Mouse (Mus musculus) NIH3T3 (cell line): ENCODE results near the gene Ifi211.
A peak's percentile ranks its signal among the peaks of the same experiment; 100 is the strongest.
"Not testable (repeated sequence)": the region's sequence is repeated elsewhere in the genome, so short reads cannot be mapped to it uniquely, and the experiment has no call there.

Experiments
- DNase-seq: peaks from one replicate; pipeline ENCODE4 v3.0.0-alpha.2; 2012; ENCODE audit warnings: low read depth

Ifi211 gene

DNA sequence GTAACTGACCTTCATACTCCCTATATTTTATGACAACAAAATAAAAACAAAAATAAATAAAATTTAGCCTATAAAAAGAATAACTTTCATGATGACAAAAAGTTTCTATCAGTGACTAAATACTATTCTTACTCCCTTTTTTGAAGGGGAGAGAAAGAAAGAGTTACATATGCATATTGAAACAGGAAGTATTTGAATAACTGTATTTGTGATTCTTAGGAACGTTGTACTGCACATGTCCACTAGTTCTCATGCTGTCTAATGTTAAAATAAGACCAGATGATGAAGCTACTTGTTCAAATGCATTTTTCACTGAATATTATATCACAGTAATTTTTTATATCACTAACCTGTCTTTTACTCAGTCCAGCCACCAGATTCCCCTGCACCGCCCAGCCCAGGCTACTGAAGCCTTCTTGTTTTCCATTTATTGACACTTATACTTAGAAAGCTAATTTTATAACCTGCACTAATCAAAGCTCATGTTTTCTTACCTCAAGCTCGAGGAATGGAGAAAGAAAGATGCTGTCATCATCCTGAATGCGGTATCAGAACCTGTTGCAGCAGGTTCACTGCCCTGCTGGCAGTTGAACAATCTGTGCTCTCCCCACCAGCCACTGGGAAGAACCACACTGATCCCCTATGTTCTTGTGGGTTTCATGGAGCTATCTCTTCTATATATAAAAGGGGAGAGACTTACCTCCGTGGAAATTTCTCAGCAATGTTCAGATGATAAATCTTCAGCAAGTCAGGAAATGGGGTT is 33.4 kb downstream of the Ifi211 start:
- not testable (repeated sequence) for DNase-seq

DNA sequence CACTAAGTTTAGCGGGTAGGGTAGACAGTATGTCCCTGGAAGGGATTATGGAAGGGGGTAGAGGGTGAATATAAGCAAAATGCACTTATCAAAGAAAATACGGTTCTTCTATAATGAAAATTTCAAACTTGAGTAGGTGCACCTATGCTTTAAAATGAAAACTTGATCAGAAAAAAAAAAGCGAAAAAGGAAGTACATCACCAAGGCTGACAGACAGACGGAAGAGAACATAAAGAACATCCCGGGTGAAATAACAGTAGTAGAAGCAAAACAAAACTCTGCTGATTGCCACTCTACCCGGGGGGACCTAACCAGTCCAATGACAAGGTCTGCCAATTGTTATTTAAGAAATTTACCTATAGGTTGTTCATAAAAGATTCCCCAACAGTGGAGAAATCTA is 34.6 kb downstream of the Ifi211 start:
- not testable (repeated sequence) for DNase-seq

DNA sequence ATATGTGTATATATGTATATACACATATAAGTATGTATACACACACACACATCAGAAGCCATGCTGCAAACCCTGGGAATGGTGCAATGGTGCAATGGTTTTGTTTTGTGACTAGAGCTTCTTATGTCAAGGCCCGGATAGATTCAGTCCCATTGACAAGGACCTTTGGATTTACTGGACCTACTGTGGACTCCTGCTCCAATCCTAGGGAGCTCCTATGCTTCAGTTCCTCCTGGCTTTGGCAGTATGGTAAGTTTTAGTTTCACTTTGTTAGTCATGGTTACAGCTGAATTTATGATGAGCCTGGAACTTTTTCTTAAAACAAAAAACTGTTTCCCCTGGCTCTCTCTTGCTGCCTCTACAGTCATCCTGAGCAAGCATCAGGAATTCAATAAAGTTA is 35.7 kb downstream of the Ifi211 start:
- DNase-seq, result peak; percentile 52

DNA sequence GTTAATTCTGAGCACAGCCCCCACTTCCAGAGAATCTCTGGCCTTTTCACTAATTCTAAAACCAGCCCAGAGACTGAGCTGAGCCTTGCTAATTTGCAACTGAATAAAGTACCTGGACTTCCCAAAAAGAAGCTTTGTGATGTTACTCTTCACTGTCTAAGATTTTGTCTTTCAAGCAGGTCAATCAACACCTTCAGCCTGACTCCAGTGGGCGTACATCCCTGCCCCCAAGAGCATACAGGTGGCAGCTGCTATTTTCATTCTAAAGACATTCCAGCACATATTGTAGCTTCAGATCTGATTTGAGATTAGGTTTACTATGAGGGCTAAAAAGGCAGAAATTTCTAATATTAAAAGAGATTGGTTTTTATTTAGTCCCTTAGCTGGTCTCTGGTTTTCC is 44.3 kb downstream of the Ifi211 start:
- not testable (repeated sequence) for DNase-seq

DNA sequence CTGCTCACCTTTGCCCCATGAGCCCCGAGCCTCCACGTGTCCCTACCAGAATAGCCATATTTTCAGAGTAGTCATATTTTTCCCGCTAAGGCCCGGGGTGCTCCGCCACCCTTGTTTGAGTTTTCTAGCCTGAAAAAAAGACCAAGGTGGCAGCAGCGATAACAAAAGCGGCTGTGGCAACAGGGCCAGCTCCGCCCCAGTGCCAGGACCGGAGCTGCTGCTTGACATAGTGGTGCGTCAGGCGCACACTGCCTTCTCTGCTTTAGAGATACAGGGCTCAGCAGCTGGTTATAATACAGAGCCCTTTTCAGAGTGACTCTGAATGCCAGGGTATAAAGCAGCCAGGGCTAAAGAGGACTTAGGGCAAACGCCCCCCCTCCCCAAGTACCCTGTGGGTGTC is 46.3 kb downstream of the Ifi211 start:
- no peak for DNase-seq

DNA sequence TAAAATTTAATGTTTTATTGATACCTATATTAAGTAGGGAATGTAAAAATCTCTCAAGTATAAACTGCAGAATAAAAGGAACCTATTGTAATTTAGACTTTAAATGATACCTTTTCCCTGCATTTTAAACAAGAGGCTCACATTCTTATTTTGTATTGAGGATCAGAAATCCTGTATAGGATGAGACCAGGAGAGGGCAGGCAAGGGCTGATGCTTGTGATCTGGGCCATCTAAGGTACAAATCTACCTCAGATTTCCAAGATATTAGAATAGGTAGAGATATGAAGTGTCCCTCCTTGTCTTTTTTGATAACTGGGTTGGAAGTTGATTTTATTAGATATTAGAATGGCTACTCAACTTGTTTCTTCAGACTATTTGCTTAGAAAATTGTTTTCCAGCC is 59.1 kb downstream of the Ifi211 start:
- peak; percentile 46 for DNase-seq

DNA sequence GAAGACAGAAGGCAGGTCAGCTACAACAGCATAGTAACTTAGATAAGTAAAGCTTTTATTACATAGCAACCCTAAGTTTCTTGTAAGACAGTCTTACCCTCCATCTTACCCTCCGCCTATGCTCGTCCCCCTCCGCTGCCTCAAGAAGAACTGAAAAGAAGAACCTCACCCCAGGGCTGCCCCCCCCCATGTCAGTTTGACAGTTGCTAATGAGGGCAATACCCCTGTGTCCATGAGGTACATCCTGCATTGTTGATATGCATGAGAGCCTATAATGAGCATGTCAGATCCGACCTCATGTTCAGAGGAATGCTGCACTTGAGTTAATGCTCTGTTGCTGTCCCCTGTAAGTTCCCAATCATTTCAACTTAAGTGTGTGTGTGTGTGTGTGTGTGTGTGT is 60.0 kb downstream of the Ifi211 start:
- not testable (repeated sequence) for DNase-seq
